Comparison of ENCODE assay signal across 8 mouse cellular contexts in genomic region chr11:6390376-6391053, GRCm38 (mm10). TPM values are rescaled to one million over a fixed set of nuclear protein-coding genes. Genes with fewer than 3 reads are reported as not detected.
DNase-seq lines count a peak whose midpoint lies in the region; ATAC-seq and TF ChIP-seq lines count a peak whose summit lies in the region.

No protein-coding gene starts in this region.

- H3K27ac ChIP-seq in embryonic facial prominence, embryonic 13.5 days = no peak overlapping the region

- peak; percentile 3 for DNase-seq in kidney, postnatal 10 days
- DNase-seq in kidney, postnatal 25 days = no peak
- peak; percentile 61 for DNase-seq in induced T-regulatory cell, adult 2 months (ENCODE audit: low read depth)
- DNase-seq in embryo, embryonic 10.5 days (ENCODE audit: low spot score) = no peak
- DNase-seq in spleen, adult 12 weeks (ENCODE audit: low spot score) = no peak
- no peak for DNase-seq in right cerebral cortex, postnatal 4 days

- H3K79me2 ChIP-seq in myocyte (ENCODE audit: control insufficient read depth, insufficient read depth) = peaks cover 24% of the 10 kb centered on the region

- peak overlapping the region; percentile 91 for H3K4me2 ChIP-seq in embryonic facial prominence, embryonic 13.5 days
- H3K4me2 ChIP-seq in myocyte (ENCODE audit: low read depth) = peak overlapping the region; percentile 73

- H3ac ChIP-seq in myocyte (ENCODE audit: control insufficient read depth, insufficient read length) = peak overlapping the region; percentile 80

- no peaks in the 10 kb centered on the region for H3K27me3 ChIP-seq in embryonic facial prominence, embryonic 13.5 days
- no peaks in the 10 kb centered on the region for H3K27me3 ChIP-seq in myocyte (ENCODE audit: control insufficient read depth, insufficient read depth, insufficient read length)

- no peak for TF ChIP-seq POLR2A in myocyte (IDR thresholded peaks at IDR 0.05; ENCODE audit: insufficient read length, low read depth)

- WGBS in embryonic facial prominence, embryonic 13.5 days = 80% methylated on average over 8 of the region's 8 CpGs

- H3K4me3 ChIP-seq in embryonic facial prominence, embryonic 13.5 days = peak overlapping the region; percentile 96
- H3K4me3 ChIP-seq in myocyte = peak overlapping the region; percentile 50

- peaks cover 18% of the 10 kb centered on the region for H3K4me1 ChIP-seq in embryonic facial prominence, embryonic 13.5 days

- H3K9me3 ChIP-seq in embryonic facial prominence, embryonic 13.5 days = no peaks in the 10 kb centered on the region

- peaks cover 18% of the 10 kb centered on the region for H3K36me3 ChIP-seq in embryonic facial prominence, embryonic 13.5 days
- H3K36me3 ChIP-seq in myocyte (ENCODE audit: control insufficient read depth, insufficient read depth) = no peaks in the 10 kb centered on the region

- H3K9ac ChIP-seq in embryonic facial prominence, embryonic 13.5 days = peak overlapping the region; percentile 89

- ATAC-seq in embryonic facial prominence, embryonic 13.5 days (ENCODE audit: insufficient number of reproducible peaks, insufficient read depth, low FRiP score, low TSS enrichment, low read depth) = no peak

TF ChIP-seq in myocyte, 11 proteins besides CTCF, POLR2A, EP300 and RAD21:
- TF ChIP-seq MYOG (IDR thresholded peaks at IDR 0.05; ENCODE audit: control insufficient read depth in 1 of 3, insufficient read depth in 1 of 3, insufficient read length in 2 of 3, low read depth in 2 of 3) (no peak), POLR2AphosphoS2 (IDR thresholded peaks at IDR 0.05; ENCODE audit: insufficient read length, low read depth) (no peak), TCF12 (IDR thresholded peaks at IDR 0.05; ENCODE audit: insufficient read depth, poor library complexity, severe bottlenecking) (no peak), E2F4 (IDR thresholded peaks at IDR 0.05; ENCODE audit: insufficient read depth) (no peak), CEBPB (IDR thresholded peaks at IDR 0.05; ENCODE audit: insufficient read depth, poor library complexity, severe bottlenecking) (no peak)

RNA-seq across cellular contexts. Expression of gene Zmiz2, which starts 1.6 kb away (rescaled TPM):
- polyA plus RNA-seq in embryonic facial prominence, embryonic 13.5 days (2015; fragmentation: Nextera tagmentation; extraction: Ambion mirVana) = 11.2 and 12.4 TPM in 2 replicates
- polyA plus RNA-seq in myocyte (2012; fragmentation: generic; extraction: Trizol) = 37.1 TPM

RNA-seq across cellular contexts. Expression of gene Ppia, which starts 24.7 kb away (rescaled TPM):
- polyA plus RNA-seq in embryonic facial prominence, embryonic 13.5 days (2015; fragmentation: Nextera tagmentation; extraction: Ambion mirVana) = 5,258 and 5,388 TPM in 2 replicates
- 3,065 TPM for polyA plus RNA-seq in myocyte (2012; fragmentation: generic; extraction: Trizol)

RNA-seq across cellular contexts. Expression of gene H2afv, which starts 53.7 kb away (rescaled TPM):
- 656 and 746 TPM in 2 replicates for polyA plus RNA-seq in embryonic facial prominence, embryonic 13.5 days (2015; fragmentation: Nextera tagmentation; extraction: Ambion mirVana)
- polyA plus RNA-seq in myocyte (2012; fragmentation: generic; extraction: Trizol) = 175 TPM

Comparison
In these comparisons a context has a peak if more than half of its experiments do, and no peak if none do; other contexts are left out.
1. DNase-seq: peak in kidney, postnatal 10 days (single experiment) and induced T-regulatory cell, adult 2 months (single experiment); none in kidney, postnatal 25 days (0 of 2), embryo, embryonic 10.5 days (single experiment), spleen, adult 12 weeks (single experiment) and right cerebral cortex, postnatal 4 days (single experiment).